Mouse (Mus musculus) bone marrow macrophage, adult 2 months (primary cell): ENCODE data around the gene Tex46.

ENCODE experiments used
- CTCF ChIP-seq: IDR thresholded peaks from 2 replicates; pipeline ENCODE4 v1.5.1; 2012; ENCODE audit warnings: low read depth, mild to moderate bottlenecking, low read length, moderate library complexity
- POLR2A ChIP-seq: IDR thresholded peaks from 2 replicates; pipeline ENCODE4 v1.6.1; 2012; ENCODE audit warnings: mild to moderate bottlenecking, low read depth, low read length, borderline replicate concordance

GRCm38 (mm10) chr4:136638890-136639289 lies 28.7 kb downstream of the Tex46 start:
- TF ChIP-seq POLR2A (no peak), CTCF (no peak)
